Mouse (Mus musculus): ENCODE results near the gene Stard5. TPM values are rescaled to one million over a fixed set of nuclear protein-coding genes. Genes with fewer than 3 reads are reported as not detected.

Gene Stard5
- polyA plus RNA-seq, 1 experiment: 31.0 TPM

DNA sequence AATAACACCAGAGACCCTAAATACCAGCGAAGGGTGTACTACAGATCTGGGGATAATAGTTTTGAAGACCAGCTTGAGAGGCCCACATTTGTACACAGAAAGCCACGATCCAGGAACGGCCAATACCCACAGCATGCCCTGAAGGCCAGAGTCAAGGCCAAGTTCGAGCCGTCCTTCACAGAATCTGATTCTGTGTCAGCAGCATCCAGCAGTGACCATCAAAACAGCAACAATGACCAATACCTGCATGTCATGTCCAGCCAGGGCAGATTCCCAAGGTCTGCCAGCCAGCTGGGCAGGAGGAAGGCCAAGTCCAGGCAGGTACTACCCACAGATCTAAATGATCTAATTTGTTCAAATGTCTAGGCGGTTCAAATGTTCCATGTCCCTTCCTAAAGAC is 9.2 kb upstream of the Stard5 start:
- no peak for DNase-seq
- 82% methylated on average over 6 of the region's 6 CpGs for WGBS
- no peak for TF ChIP-seq POLR2A (IDR thresholded peaks at IDR 0.05; ENCODE audit: borderline replicate concordance, insufficient read depth, low read length)
- no peak for TF ChIP-seq CTCF (IDR thresholded peaks at IDR 0.05; ENCODE audit: borderline replicate concordance, insufficient read depth, low read depth, low read length)
- no peak overlapping the region for H3K27ac ChIP-seq (ENCODE audit: insufficient read depth, low read length)
- 0 out of 2 replicates have a peak, but pooled peaks cover 5% of the 10 kb centered on the region for H3K4me1 ChIP-seq (ENCODE audit: control insufficient read depth, insufficient read depth, low read length)
- no peaks in the 10 kb centered on the region for H3K27me3 ChIP-seq (ENCODE audit: control insufficient read depth, insufficient read depth, low read length)
- H3K4me3 ChIP-seq (replicated peaks; ENCODE audit: insufficient read depth, low read depth, low read length): no peak overlapping the region

DNA sequence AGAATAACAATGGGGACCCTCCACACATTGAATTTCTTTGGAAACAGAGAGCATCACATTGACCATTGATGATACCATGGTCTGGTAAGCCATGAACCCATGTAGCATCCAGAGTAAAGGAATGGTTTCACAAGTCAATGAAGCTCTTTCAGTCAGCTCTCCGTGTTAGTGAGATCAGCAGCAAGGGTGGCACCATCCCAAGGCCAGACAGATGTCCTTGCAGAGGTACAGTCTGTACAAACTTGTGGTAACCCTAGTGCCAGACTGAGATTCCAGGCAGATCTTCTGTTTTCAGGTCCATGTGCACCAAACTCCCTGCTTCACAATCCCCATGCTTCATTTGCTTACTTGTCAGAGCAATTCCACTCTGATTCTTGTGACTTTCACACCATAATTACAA is 7.7 kb upstream of the Stard5 start:
- no peak for TF ChIP-seq POLR2A (IDR thresholded peaks at IDR 0.05; ENCODE audit: borderline replicate concordance, insufficient read depth, low read length)
- no peaks in the 10 kb centered on the region for H3K27me3 ChIP-seq (ENCODE audit: control insufficient read depth, insufficient read depth, low read length)
- H3K4me1 ChIP-seq (ENCODE audit: control insufficient read depth, insufficient read depth, low read length): 0 out of 2 replicates have a peak, but pooled peaks cover 5% of the 10 kb centered on the region
- no peak overlapping the region for H3K4me3 ChIP-seq (replicated peaks; ENCODE audit: insufficient read depth, low read depth, low read length)
- no peak for DNase-seq
- 57% methylated on average over 1 of the region's 1 CpGs for WGBS
- H3K27ac ChIP-seq (ENCODE audit: insufficient read depth, low read length): no peak overlapping the region

DNA sequence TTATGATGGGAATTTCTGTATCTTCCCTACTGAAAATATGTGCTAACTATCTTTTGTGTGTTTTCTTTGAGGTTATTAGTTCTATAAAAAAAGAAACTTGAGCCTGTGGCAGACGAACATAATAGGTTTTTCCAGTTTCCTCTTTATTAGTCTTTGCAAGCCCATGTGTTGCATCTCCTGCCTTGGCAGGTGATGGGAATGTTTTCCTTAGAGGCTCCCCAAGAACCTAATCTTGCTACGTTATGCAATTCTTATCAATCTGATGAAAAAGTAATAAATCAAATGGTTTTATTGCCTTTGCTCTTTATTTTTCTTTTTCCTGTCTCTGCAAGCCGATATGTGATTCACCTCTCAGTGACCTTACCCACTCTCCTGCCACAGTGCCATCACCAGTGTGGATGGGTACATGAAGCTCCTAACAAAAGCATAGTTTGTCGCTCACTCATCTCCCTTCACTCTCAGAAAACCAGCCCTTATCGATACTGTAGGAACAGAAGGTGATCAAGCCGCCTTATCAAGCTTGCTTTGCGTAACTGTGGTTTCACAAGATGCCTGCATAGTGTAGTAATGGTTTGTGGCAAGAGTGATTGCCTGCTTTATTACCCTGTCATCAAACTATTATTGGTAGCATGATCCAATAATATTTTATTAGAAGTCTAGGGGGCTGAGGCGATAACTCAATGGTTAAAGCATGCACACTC is 5.1 kb upstream of the Stard5 start:
- WGBS: 95% methylated on average over 8 of the region's 8 CpGs
- H3K27me3 ChIP-seq (ENCODE audit: control insufficient read depth, insufficient read depth, low read length): no peaks in the 10 kb centered on the region
- no peaks in the 10 kb centered on the region for H3K4me1 ChIP-seq (ENCODE audit: control insufficient read depth, insufficient read depth, low read length)
- TF ChIP-seq POLR2A (IDR thresholded peaks at IDR 0.05; ENCODE audit: borderline replicate concordance, insufficient read depth, low read length) (no peak), CTCF (IDR thresholded peaks at IDR 0.05; ENCODE audit: borderline replicate concordance, insufficient read depth, low read depth, low read length) (no peak)
- no peak overlapping the region for H3K27ac ChIP-seq (ENCODE audit: insufficient read depth, low read length)
- no peak for DNase-seq
- H3K4me3 ChIP-seq (replicated peaks; ENCODE audit: insufficient read depth, low read depth, low read length): no peak overlapping the region

GRCm38 (mm10) chr7:83627369-83627768 is 4.4 kb upstream of the Stard5 start:
- TF ChIP-seq CTCF (IDR thresholded peaks at IDR 0.05; ENCODE audit: borderline replicate concordance, insufficient read depth, low read depth, low read length) (no peak), POLR2A (IDR thresholded peaks at IDR 0.05; ENCODE audit: borderline replicate concordance, insufficient read depth, low read length) (no peak)
- WGBS: 89% methylated on average over 4 of the region's 4 CpGs
- no peaks in the 10 kb centered on the region for H3K27me3 ChIP-seq (ENCODE audit: control insufficient read depth, insufficient read depth, low read length)
- no peaks in the 10 kb centered on the region for H3K4me1 ChIP-seq (ENCODE audit: control insufficient read depth, insufficient read depth, low read length)
- no peak overlapping the region for H3K4me3 ChIP-seq (replicated peaks; ENCODE audit: insufficient read depth, low read depth, low read length)
- DNase-seq: no peak
- H3K27ac ChIP-seq (ENCODE audit: insufficient read depth, low read length): no peak overlapping the region

- no peak for TF ChIP-seq POLR2A (IDR thresholded peaks at IDR 0.05; ENCODE audit: borderline replicate concordance, insufficient read depth, low read length)
- no peak for TF ChIP-seq CTCF (IDR thresholded peaks at IDR 0.05; ENCODE audit: borderline replicate concordance, insufficient read depth, low read depth, low read length)
- peaks cover 12% of the 10 kb centered on the region for H3K4me1 ChIP-seq (ENCODE audit: control insufficient read depth, insufficient read depth, low read length)
- no peaks in the 10 kb centered on the region for H3K27me3 ChIP-seq (ENCODE audit: control insufficient read depth, insufficient read depth, low read length)
- H3K4me3 ChIP-seq (replicated peaks; ENCODE audit: insufficient read depth, low read depth, low read length): peak overlapping the region; percentile 86
- no peak for DNase-seq
- peak overlapping the region; percentile 75 for H3K27ac ChIP-seq (ENCODE audit: insufficient read depth, low read length)
- 9% methylated on average over 11 of the region's 11 CpGs for WGBS
Measured at GRCm38 (mm10) chr7:83631073-83631827, 509 bp upstream of the Stard5 start.

- Histone ChIP-seq H3K4me3 (replicated peaks; ENCODE audit: insufficient read depth, low read depth, low read length) (peak overlapping the region; percentile 86), H3K27ac (ENCODE audit: insufficient read depth, low read length) (no peak overlapping the region), H3K27me3 (ENCODE audit: control insufficient read depth, insufficient read depth, low read length) (no peaks in the 10 kb centered on the region), H3K4me1 (ENCODE audit: control insufficient read depth, insufficient read depth, low read length) (peaks cover 19% of the 10 kb centered on the region)
- DNase-seq: no peak
- TF ChIP-seq CTCF (IDR thresholded peaks at IDR 0.05; ENCODE audit: borderline replicate concordance, insufficient read depth, low read depth, low read length) (no peak), POLR2A (IDR thresholded peaks at IDR 0.05; ENCODE audit: borderline replicate concordance, insufficient read depth, low read length) (no peak)
- 54% methylated on average over 6 of the region's 6 CpGs for WGBS
Measured at GRCm38 (mm10) chr7:83632682-83633120, 942 bp downstream of the Stard5 start.

GRCm38 (mm10) chr7:83633856-83634255 is 2.1 kb downstream of the Stard5 start:
- peaks cover 25% of the 10 kb centered on the region for H3K4me1 ChIP-seq (ENCODE audit: control insufficient read depth, insufficient read depth, low read length)
- H3K4me3 ChIP-seq (replicated peaks; ENCODE audit: insufficient read depth, low read depth, low read length): no peak overlapping the region
- 43% methylated on average over 6 of the region's 6 CpGs for WGBS
- H3K27ac ChIP-seq (ENCODE audit: insufficient read depth, low read length): no peak overlapping the region
- peak in 1 of 2 experiments; percentile 59 for DNase-seq
- no peaks in the 10 kb centered on the region for H3K27me3 ChIP-seq (ENCODE audit: control insufficient read depth, insufficient read depth, low read length)
- no peak for TF ChIP-seq CTCF (IDR thresholded peaks at IDR 0.05; ENCODE audit: borderline replicate concordance, insufficient read depth, low read depth, low read length)
- TF ChIP-seq POLR2A (IDR thresholded peaks at IDR 0.05; ENCODE audit: borderline replicate concordance, insufficient read depth, low read length): no peak

- DNase-seq: peak in 1 of 2 experiments; percentile 55
- WGBS: 37% methylated on average over 2 of the region's 2 CpGs
- Histone ChIP-seq H3K27ac (ENCODE audit: insufficient read depth, low read length) (no peak overlapping the region), H3K4me1 (ENCODE audit: control insufficient read depth, insufficient read depth, low read length) (peaks cover 25% of the 10 kb centered on the region), H3K4me3 (replicated peaks; ENCODE audit: insufficient read depth, low read depth, low read length) (no peak overlapping the region), H3K27me3 (ENCODE audit: control insufficient read depth, insufficient read depth, low read length) (no peaks in the 10 kb centered on the region)
- TF ChIP-seq POLR2A (IDR thresholded peaks at IDR 0.05; ENCODE audit: borderline replicate concordance, insufficient read depth, low read length): no peak
- no peak for TF ChIP-seq CTCF (IDR thresholded peaks at IDR 0.05; ENCODE audit: borderline replicate concordance, insufficient read depth, low read depth, low read length)
Measured at GRCm38 (mm10) chr7:83635726-83636125, 4.0 kb downstream of the Stard5 start.

Data from cerebellum, adult 2 months (tissue).